Mouse (Mus musculus): ENCODE results near the gene 1700019A02Rik.

1700019A02Rik gene

DNA sequence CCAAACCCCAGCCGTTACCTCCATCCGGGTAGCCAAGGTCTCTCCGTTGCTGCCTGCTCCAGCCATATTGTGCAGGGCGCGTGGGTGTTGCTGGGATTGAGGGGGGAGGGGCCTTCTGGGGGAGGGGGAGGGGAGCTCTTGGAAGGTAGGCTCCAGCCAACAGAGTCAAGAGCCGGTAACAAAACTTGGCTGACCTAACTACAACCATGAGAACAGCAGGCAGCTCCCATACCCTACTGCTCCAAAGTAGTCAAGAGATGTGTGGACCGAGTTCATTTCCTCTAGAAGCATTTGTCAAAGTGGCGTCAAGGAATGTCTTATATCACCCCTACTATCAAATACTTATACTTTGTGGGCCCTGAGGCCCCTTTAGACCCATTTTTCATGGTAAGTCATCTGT, at the start of gene 1700019A02Rik:
1700019A02Rik (minus strand) TSS at position 101 of the 400 bp plus-strand sequence.
- in situ Hi-C loops (cut with MboI, MseI), result no loop called here

DNA sequence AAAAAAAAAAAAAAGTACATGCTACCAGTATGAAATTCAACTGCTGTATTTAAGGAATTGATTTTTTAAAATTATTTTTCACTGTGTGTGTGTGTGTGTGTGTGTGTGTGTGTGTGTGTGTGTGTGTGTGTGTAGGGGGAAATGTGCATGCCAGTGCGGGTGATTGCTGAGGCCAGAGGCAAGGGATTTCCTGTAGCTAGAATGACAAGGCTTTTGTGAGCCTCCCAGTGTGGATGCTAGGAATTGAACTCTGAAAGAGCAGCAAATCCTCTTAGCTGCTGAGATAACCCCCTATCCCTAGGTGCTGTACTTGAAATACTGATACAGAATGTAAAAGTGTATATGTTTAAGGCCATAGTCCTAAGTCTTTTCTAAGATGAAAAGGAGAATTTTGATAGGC, 38.6 kb upstream of the 1700019A02Rik start:
- in situ Hi-C loops (cut with MboI, MseI), result no loop called here

DNA sequence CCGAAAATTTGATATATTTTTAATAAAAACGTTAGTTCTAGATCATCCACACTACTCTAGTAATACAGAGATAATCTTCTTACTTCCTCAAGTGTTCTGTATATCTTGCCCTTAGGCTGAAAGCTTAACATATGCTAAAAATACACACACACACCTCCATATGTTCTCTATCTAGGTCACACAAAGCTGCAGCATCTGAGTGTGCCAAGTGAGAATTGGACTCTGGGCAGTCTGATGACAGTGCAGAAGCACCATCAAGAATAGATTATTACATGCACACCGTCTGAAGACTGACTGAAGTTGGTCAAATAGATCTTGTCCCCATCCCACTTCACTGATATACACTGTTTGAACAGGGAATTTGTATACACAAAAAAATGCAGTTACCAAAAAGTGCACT, 38.2 kb upstream of the 1700019A02Rik start:
- in situ Hi-C loops (cut with MboI, MseI), result no loop called here

DNA sequence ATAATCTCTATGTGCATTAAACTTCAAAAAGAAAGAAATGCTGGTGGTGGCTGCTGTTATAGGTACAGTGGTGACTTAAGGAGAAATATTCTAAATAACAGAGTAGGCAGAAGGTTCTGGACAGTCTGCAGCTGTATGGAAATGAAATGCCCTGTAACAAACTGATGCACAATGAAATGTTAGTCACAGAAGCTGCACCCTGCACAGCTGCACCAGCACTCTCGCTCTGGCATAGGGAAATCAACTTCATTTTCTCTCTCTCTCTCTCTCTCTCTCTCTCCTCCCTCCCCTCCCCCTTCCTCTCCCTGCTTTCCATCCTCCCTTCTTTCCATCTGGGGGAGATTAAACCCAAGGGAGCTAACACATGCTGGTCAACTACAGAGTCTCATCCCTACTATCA, 37.3 kb upstream of the 1700019A02Rik start:
- in situ Hi-C loops (cut with MboI, MseI), result no loop called here

DNA sequence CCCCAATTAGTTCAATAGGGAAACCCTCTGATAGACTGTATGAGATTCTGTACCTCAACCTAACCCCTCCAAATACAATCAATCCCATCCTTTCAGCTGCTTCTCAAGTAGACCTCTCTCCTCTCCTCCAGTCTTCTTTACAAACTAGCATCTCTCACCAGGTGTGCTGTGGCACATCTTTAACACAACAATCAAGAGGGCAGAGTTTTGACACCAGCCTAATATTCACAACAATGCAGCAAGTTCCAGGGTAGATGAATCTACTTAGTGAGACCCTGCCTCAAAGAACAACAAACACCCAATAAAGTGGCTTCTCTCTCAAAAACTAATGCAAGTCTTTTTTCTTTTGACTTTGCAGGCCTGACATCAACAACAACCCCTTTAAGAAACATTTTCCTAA, 22.7 kb upstream of the 1700019A02Rik start:
- in situ Hi-C loops (cut with MboI, MseI), result no loop called here

DNA sequence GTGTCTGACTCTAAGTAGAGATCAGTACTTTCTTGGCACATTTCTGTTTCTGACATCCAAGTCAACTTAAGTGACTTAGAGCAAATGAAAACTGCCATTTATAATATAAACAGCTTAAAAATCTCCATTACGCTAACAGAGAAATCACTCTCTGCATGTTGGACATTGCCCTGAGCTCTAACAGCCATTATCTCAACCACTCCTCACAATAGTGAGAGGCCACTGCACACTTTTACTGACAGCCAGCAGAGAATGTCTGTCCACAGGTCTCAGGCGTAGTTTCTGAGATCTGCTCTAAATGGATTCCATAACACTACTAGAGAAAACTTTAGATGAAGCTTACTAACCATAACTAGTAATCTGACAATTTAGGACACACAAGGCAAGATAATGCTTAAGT, 16.5 kb upstream of the 1700019A02Rik start:
- in situ Hi-C loops (cut with MboI, MseI), result no loop called here

DNA sequence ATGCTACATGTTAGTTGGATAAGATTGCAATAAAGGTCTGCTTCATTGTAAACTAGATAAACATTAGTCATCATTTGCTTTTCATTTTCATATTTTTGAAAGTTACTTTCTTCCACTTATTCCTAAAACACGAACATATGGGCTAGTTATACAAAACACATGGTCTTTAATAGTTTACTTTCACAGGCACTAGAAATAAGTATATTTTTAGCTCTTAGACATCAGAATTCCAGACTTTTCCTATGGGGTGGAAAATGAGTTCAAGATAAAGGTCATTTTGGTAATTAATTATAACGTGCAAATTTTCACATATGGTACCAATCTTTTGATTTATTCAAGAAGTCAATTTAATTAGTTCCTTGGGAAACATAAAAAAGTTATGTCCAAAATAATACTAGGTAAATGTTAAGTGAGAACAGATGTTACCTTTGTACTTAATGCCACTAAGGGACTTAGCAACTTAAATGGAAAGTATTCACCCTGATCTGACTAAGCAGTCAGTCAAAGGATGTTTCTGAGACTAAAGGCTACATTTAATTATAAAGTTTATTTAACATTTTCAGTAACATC, 14.3 kb upstream of the 1700019A02Rik start:
- in situ Hi-C loops (cut with MboI, MseI), result no loop called here

DNA sequence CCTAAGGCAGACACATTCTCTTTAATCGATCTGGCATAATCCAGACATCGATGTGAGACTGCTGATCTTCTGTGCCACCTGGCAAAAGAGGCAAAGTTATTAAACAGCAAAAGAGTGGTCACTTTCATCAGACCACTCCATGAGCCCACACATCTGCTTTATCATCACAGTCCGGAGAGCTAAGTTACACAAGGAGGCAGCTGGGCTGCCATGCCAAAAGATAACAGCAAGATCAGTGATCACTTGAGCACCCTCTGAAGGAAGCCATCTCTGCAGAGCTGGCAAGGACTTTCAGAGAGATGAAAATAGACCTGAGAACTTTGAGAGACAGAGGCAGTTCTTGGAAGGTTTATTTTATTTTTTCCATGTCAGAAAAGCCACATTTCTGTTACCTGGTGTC, 7.1 kb upstream of the 1700019A02Rik start:
- in situ Hi-C loops (cut with MboI, MseI), result no loop called here

DNA sequence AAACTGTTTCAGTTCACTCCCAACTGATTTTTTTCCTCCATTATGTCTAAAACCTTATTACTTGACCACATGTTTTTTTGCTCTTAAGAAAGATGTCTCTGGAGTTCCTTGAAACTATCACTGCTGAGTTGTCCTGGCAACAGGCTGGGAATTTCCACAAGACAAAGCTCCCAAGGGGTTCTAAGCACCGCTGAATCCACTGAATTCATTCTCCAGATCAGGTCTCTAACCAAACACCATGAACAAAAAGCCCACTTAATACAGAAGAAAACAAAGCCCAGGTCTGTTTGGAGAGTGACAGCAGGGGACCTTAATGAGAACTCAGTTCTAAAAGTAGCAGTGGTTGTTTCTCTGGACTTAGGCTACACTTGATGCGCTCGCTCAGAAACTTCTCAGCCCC, 3.8 kb upstream of the 1700019A02Rik start:
- in situ Hi-C loops (cut with MboI, MseI), result no loop called here

DNA sequence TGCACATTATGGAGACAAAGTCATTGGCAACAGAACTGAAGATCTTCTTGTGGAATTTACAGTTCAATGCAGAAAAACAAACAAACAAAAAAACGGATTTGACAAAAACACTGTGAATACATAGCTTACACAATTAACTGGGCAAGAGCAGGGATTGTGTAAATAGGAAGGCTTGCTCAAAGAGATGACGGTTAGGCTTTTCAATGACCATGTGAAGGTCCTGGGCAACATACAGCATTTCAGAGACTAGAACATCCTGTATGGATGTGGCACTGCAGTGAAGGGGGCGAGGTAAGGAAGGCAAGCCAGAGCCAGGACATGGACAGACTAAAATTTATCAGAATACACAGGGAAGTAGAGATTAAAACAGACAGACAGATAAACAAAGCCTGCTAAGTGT, 2.2 kb upstream of the 1700019A02Rik start:
- in situ Hi-C loops (cut with MboI, MseI), result no loop called here

DNA sequence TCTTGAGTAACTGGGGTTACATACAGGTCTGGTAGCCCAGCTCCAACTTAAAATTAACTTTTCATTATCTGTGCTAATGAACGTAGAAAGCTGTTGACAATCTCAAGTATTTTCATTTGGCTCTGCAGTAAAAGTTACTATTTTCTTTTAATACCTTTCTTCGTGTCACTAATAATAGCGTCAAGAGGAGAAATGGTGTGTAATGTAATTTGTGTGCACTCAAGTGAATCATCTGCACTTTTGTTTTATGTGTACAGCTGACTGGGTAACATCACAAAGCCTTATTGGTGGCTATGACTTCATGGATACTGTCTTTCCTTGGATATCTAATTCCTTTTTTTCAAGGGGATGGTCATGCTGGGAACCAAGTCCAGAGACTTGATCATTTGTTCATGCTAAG, 1.1 kb downstream of the 1700019A02Rik start:
- in situ Hi-C loops (cut with MboI, MseI), result no loop called here

DNA sequence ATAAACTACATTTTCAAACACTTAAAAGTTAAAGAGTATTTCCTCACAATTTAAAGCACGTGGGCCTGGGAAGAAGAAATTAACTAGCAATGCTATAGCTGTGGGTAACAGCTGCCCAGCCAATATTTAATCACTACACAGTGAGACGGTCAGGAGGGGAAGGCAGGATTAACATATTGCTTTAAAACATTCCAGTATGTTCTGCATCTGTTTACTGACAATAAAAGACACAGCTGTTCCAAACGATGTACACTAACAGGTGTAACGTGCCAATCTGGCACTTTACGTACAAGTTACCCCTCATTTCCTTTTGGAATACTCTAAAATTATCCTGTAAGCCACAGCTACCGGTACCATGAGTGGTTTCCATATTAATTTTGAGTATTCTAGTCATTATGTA, 29.7 kb downstream of the 1700019A02Rik start:
- in situ Hi-C loops (cut with MboI, MseI), result no loop called here

DNA sequence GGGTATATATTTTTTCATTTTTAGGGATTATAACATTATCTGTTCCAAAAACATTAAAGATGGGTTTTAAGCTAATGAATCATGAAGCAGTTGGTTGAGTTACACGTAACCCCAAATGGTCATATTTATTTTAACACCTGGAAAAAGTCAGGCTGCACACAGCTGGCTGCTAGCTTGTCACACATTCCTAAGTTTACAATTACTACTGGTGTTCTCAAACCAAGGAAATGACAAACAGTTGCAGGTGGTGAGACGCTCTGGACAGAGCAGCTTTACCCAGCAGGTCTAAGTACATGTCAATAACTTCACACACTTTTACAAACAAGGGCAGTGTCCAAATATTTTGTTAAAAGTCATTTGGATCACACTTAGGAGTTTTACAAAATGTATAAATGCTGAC, 64.4 kb downstream of the 1700019A02Rik start:
- in situ Hi-C loops (cut with MboI, MseI), result no loop called here

DNA sequence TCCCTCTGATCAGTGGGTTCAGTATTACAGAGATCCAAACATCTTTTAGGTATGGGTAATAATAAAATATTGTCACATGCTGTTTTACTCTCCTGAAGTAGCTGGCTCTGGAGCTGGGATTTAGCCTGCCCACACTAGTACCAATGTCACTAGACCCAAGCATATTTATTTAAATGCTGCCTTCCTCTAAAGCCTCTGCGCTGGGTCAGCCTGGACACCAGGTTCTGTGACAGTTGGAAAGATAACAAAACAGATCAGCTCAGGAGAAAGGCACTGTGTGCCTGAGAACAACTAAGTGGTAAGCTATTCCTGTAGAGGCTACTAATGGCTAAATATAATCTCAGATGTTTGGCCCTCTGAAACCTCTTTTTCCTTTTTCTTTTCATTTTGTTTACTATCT, 76.9 kb downstream of the 1700019A02Rik start:
- in situ Hi-C loops (cut with MboI, MseI), result no loop called here

Measured in T-helper 2 cell (primary cell).